8 mouse cellular contexts compared by ENCODE assay signal in the genomic region with DNA sequence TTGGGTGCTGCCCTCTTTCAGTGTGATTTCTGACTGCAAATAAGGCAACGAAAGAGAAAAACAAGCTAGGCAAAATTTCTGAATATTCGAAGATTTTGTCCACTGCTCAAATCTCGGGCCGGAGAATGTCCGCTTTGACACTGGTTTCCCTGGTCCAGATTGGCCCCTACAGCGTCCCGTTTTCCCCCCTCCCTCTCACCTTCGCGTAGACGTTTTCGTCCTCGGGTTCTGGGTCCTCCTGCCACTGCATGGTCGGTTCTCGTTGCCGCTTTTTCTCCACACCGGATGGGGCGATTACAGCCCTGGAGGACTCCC. TPM values are rescaled to one million over a fixed set of nuclear protein-coding genes. Genes with fewer than 3 reads are reported as not detected.
DNase-seq lines count a peak whose midpoint lies in the region; ATAC-seq and TF ChIP-seq lines count a peak whose summit lies in the region.

No protein-coding gene starts in this region.

- intact Hi-C loops in left cerebral cortex, postnatal 4 days (cut with DNase I), result no loop called here

- no peak for TF ChIP-seq POLR2A in cortical plate, adult 2 months (IDR thresholded peaks at IDR 0.05; ENCODE audit: extremely low read depth, insufficient read depth, low read length)

- H3K9me3 ChIP-seq in forebrain, postnatal 0 days (ENCODE audit: low read length), result no peaks in the 10 kb centered on the region
- no peaks in the 10 kb centered on the region for H3K9me3 ChIP-seq in liver, postnatal 0 days (ENCODE audit: low read length)

- WGBS in forebrain, postnatal 0 days, result 32% methylated on average over 17 of the region's 17 CpGs
- WGBS in liver, postnatal 0 days (ENCODE audit: insufficient replicate concordance), result 26% methylated on average over 17 of the region's 17 CpGs

- ATAC-seq in forebrain, postnatal 0 days, result peak; percentile 25
- peak; percentile 18 for ATAC-seq in liver, postnatal 0 days

- H3K4me3 ChIP-seq in cortical plate, adult 2 months (ENCODE audit: insufficient read depth, low read length), result peak overlapping the region; percentile 87
- H3K4me3 ChIP-seq in forebrain, postnatal 0 days (ENCODE audit: low read depth, low read length), result peak overlapping the region; percentile 48
- H3K4me3 ChIP-seq in liver, postnatal 0 days (ENCODE audit: low read depth, low read length), result peak overlapping the region; percentile 75

- no peak for TF ChIP-seq EP300 in liver, postnatal 0 days (IDR thresholded peaks at IDR 0.05; ENCODE audit: low read depth)

- peak overlapping the region; percentile 60 for H3K27ac ChIP-seq in cortical plate, adult 2 months (ENCODE audit: insufficient read depth, low read length)
- peak overlapping the region; percentile 82 for H3K27ac ChIP-seq in forebrain, postnatal 0 days (ENCODE audit: low read depth, low read length)
- peak overlapping the region; percentile 90 for H3K27ac ChIP-seq in liver, postnatal 0 days (ENCODE audit: low read depth)

- peak; percentile 32 to 42 for DNase-seq in left cerebral cortex, adult 18-20 months (ENCODE audit: low spot score in 2 of 2)
- no peak for DNase-seq in left cerebral cortex, postnatal 4 days
- no peak for DNase-seq in forebrain, postnatal 0 days
- no peak for DNase-seq in liver, postnatal 0 days
- DNase-seq in urinary bladder, adult 2 months (ENCODE audit: low spot score), result no peak
- DNase-seq in thymus, postnatal 4 days, result no peak
- DNase-seq in thymus, adult 18-20 months, result no peak

- H3K9ac ChIP-seq in forebrain, postnatal 0 days, result peak overlapping the region; percentile 60
- peak overlapping the region; percentile 71 for H3K9ac ChIP-seq in liver, postnatal 0 days (replicated peaks)

- H3K36me3 ChIP-seq in forebrain, postnatal 0 days (ENCODE audit: insufficient read depth), result peaks cover 5% of the 10 kb centered on the region; the same call in 1 of the 2 replicates
- H3K36me3 ChIP-seq in liver, postnatal 0 days (replicated peaks; ENCODE audit: insufficient read depth, low read length), result 0 out of 2 replicates have a peak, but pooled peaks cover 8% of the 10 kb centered on the region

- H3K4me2 ChIP-seq in forebrain, postnatal 0 days (ENCODE audit: low read depth), result peak overlapping the region; percentile 48
- H3K4me2 ChIP-seq in liver, postnatal 0 days (ENCODE audit: low read depth, low read length), result peak overlapping the region; percentile 57

- no peak for TF ChIP-seq CTCF in cortical plate, adult 2 months (IDR thresholded peaks at IDR 0.05; ENCODE audit: extremely low read depth, insufficient read depth, low read length)
- no peak for TF ChIP-seq CTCF in forebrain, postnatal 0 days (IDR thresholded peaks at IDR 0.05; ENCODE audit: low read depth)
- no peak for TF ChIP-seq CTCF in liver, postnatal 0 days (IDR thresholded peaks at IDR 0.05; ENCODE audit: low read depth)

- H3K27me3 ChIP-seq in forebrain, postnatal 0 days (ENCODE audit: insufficient read depth, low read length), result no peaks in the 10 kb centered on the region
- no peaks in the 10 kb centered on the region for H3K27me3 ChIP-seq in liver, postnatal 0 days (ENCODE audit: insufficient read depth, low read length)

- no peaks in the 10 kb centered on the region for H3K4me1 ChIP-seq in cortical plate, adult 2 months (ENCODE audit: control insufficient read depth, insufficient read depth, low read length)
- H3K4me1 ChIP-seq in forebrain, postnatal 0 days (ENCODE audit: insufficient read depth), result no peaks in the 10 kb centered on the region
- peaks cover 4% of the 10 kb centered on the region; the same call in 1 of the 2 replicates for H3K4me1 ChIP-seq in liver, postnatal 0 days (ENCODE audit: insufficient read depth)

RNA-seq across cellular contexts. Expression of a gene that starts 0.5 kb away (rescaled TPM):
- total RNA-seq in left cerebral cortex, adult 18-20 months (2021), result 10 to 100 TPM; 45.0 to 45.1 TPM
- 10 to 100 TPM; 37.2 to 39.6 TPM for total RNA-seq in left cerebral cortex, postnatal 4 days (2021)
- polyA plus RNA-seq in cortical plate, adult 2 months (2012; rRNA removed), result 52.9 and 54.3 TPM in 2 replicates
- total RNA-seq in forebrain, postnatal 0 days (2014; rRNA removed), result 48.9 and 53.9 TPM in 2 replicates
- 30.6 and 32.3 TPM in 2 replicates for polyA plus RNA-seq in forebrain, postnatal 0 days (2015; fragmentation: Nextera tagmentation; extraction: Ambion mirVana)
- 12.2 and 14.9 TPM in 2 replicates for polyA plus RNA-seq in liver, postnatal 0 days (2015; fragmentation: Nextera tagmentation; extraction: Ambion mirVana)
- 32.9 and 33.3 TPM in 2 replicates for polyA plus RNA-seq in urinary bladder, adult 2 months (2012; rRNA removed)

RNA-seq across cellular contexts. Expression of a gene that starts 0.6 kb away (rescaled TPM):
- 100 to 1,000 TPM; 146 to 150 TPM for total RNA-seq in left cerebral cortex, adult 18-20 months (2021)
- total RNA-seq in left cerebral cortex, postnatal 4 days (2021), result 100 to 1,000 TPM; 118 to 134 TPM
- polyA plus RNA-seq in cortical plate, adult 2 months (2012; rRNA removed), result 196 and 210 TPM in 2 replicates
- total RNA-seq in forebrain, postnatal 0 days (2014; rRNA removed), result 104 and 146 TPM in 2 replicates
- polyA plus RNA-seq in forebrain, postnatal 0 days (2015; fragmentation: Nextera tagmentation; extraction: Ambion mirVana), result 263 and 328 TPM in 2 replicates
- 245 and 254 TPM in 2 replicates for polyA plus RNA-seq in liver, postnatal 0 days (2015; fragmentation: Nextera tagmentation; extraction: Ambion mirVana)
- 206 and 219 TPM in 2 replicates for polyA plus RNA-seq in urinary bladder, adult 2 months (2012; rRNA removed)

RNA-seq across cellular contexts. Expression of a gene that starts 41.3 kb away (rescaled TPM):
- 100 to 1,000 TPM; 348 to 355 TPM for total RNA-seq in left cerebral cortex, adult 18-20 months (2021)
- total RNA-seq in left cerebral cortex, postnatal 4 days (2021), result 100 to 1,000 TPM; 593 to 599 TPM
- 254 and 256 TPM in 2 replicates for polyA plus RNA-seq in cortical plate, adult 2 months (2012; rRNA removed)
- 489 and 559 TPM in 2 replicates for total RNA-seq in forebrain, postnatal 0 days (2014; rRNA removed)
- polyA plus RNA-seq in forebrain, postnatal 0 days (2015; fragmentation: Nextera tagmentation; extraction: Ambion mirVana), result 278 and 300 TPM in 2 replicates
- 42.9 and 50.4 TPM in 2 replicates for polyA plus RNA-seq in liver, postnatal 0 days (2015; fragmentation: Nextera tagmentation; extraction: Ambion mirVana)
- polyA plus RNA-seq in urinary bladder, adult 2 months (2012; rRNA removed), result 153 and 168 TPM in 2 replicates

Comparison
In these comparisons a context has a peak if more than half of its experiments do, and no peak if none do; other contexts are left out.
1. DNase-seq: peak in left cerebral cortex, adult 18-20 months (2 of 2); none in left cerebral cortex, postnatal 4 days (single experiment), forebrain, postnatal 0 days (single experiment), liver, postnatal 0 days (single experiment), urinary bladder, adult 2 months (single experiment), thymus, postnatal 4 days (single experiment) and thymus, adult 18-20 months (0 of 2).
2. Peak in every context shown above with its lines, with median percentiles within 50 percentile points of each other: H3K27ac ChIP-seq and H3K4me3 ChIP-seq.